In the genomic region with DNA sequence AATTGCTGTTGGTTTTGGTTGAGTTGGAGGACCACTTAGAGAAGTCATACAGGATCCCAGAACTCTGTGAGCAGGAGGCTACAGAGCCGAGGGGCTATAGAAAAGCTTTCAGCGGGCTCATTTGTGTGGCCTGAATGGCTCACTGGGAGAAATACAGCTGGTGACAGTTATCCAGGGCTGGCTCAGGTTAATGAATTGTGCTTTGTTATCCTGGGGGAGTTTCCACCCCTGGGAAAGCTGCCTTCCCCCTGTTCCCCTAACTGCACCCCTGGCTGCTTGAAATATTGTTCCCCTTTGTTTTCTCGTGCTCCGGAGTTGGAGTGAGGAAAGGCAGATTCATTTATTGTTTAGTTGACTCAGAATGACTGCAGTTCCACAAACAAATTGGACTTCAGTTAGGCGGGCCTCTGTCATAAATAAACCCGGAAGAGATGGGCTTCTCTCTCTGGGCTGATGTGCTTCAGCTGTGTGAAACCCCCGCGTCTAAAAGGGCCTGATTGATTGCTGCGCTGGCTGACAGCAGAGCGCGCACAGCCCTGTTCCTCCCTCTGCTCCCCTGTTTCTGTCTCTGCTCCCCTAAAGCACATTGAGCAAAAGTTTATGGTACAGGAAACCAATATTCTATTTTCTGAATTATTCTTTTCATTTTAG, we compare ENCODE assay signal across 10 mouse cellular contexts.
DNase-seq lines count a peak whose midpoint lies in the region; ATAC-seq lines count a peak whose summit lies in the region.
"Had no signal": no experiment of that assay in that cellular context is flagged by ENCODE, and none has a peak within 500 bp of the region (broad histone marks: within the 10 kb centered on the region; RNA-seq: fewer than 3 reads in every experiment).

No protein-coding gene starts in this region.

- H3K4me2 ChIP-seq in intestine, embryonic 14.5 days (ENCODE audit: low read length), result peak overlapping the region; percentile 25
- H3K4me2 ChIP-seq in intestine, embryonic 16.5 days (ENCODE audit: low read depth, low read length), result no peak overlapping the region
- peak overlapping the region; percentile 18 for H3K4me2 ChIP-seq in midbrain, embryonic 14.5 days (ENCODE audit: low read length)
- H3K4me2 ChIP-seq: lung, embryonic 15.5 days had no signal

- H3K9me3 ChIP-seq in intestine, embryonic 14.5 days (ENCODE audit: control insufficient read depth, low read length), result no peaks in the 10 kb centered on the region
- H3K9me3 ChIP-seq in intestine, embryonic 16.5 days (ENCODE audit: control insufficient read depth, low read length), result no peaks in the 10 kb centered on the region
- H3K9me3 ChIP-seq in midbrain, embryonic 14.5 days (ENCODE audit: control insufficient read depth, low read length), result no peaks in the 10 kb centered on the region
- H3K9me3 ChIP-seq: lung, embryonic 15.5 days had no signal

- no peak for ATAC-seq in intestine, embryonic 14.5 days (replicated peaks; ENCODE audit: low FRiP score, low TSS enrichment, low read depth)
- ATAC-seq in intestine, embryonic 16.5 days, result no peak; the same call in 1 of the 2 replicates
- peak; percentile 66 for ATAC-seq in midbrain, embryonic 14.5 days (ENCODE audit: low FRiP score, low TSS enrichment)

- WGBS in intestine, embryonic 14.5 days, result 10% methylated on average over 11 of the region's 11 CpGs
- WGBS in intestine, embryonic 16.5 days, result 21% methylated on average over 11 of the region's 11 CpGs
- 7% methylated on average over 11 of the region's 11 CpGs for WGBS in midbrain, embryonic 14.5 days

- no peaks in the 10 kb centered on the region for H3K27me3 ChIP-seq in intestine, embryonic 14.5 days (replicated peaks; ENCODE audit: control insufficient read depth, insufficient read depth, low read length)
- H3K27me3 ChIP-seq in intestine, embryonic 16.5 days (replicated peaks; ENCODE audit: control insufficient read depth, insufficient read depth, low read length), result no peaks in the 10 kb centered on the region
- no peaks in the 10 kb centered on the region for H3K27me3 ChIP-seq in midbrain, embryonic 14.5 days (ENCODE audit: control insufficient read depth, insufficient read depth, low read length)
- H3K27me3 ChIP-seq: lung, embryonic 15.5 days had no signal

- H3K9ac ChIP-seq in intestine, embryonic 14.5 days (ENCODE audit: low read length), result no peak overlapping the region
- H3K9ac ChIP-seq in intestine, embryonic 16.5 days (ENCODE audit: low read depth, low read length), result no peak overlapping the region
- no peak overlapping the region for H3K9ac ChIP-seq in midbrain, embryonic 14.5 days (replicated peaks; ENCODE audit: low read length)
- H3K9ac ChIP-seq: lung, embryonic 15.5 days had no signal

- no peak overlapping the region for H3K27ac ChIP-seq in intestine, embryonic 14.5 days (ENCODE audit: low read depth)
- H3K27ac ChIP-seq in intestine, embryonic 16.5 days (ENCODE audit: low read length), result no peak overlapping the region
- H3K27ac ChIP-seq in midbrain, embryonic 14.5 days (replicated peaks; ENCODE audit: low read depth, low read length), result no peak overlapping the region; the same call in 1 of the 2 replicates
- H3K27ac ChIP-seq: lung, embryonic 15.5 days had no signal

- 0 out of 2 replicates have a peak, but pooled peaks cover 3% of the 10 kb centered on the region for H3K4me1 ChIP-seq in intestine, embryonic 14.5 days (replicated peaks; ENCODE audit: control insufficient read depth, insufficient read depth, low read length)
- H3K4me1 ChIP-seq in intestine, embryonic 16.5 days (ENCODE audit: control insufficient read depth, insufficient read depth, low read length), result no peaks in the 10 kb centered on the region
- H3K4me1 ChIP-seq in midbrain, embryonic 14.5 days (ENCODE audit: control insufficient read depth, insufficient read depth, low read length), result peaks cover 7% of the 10 kb centered on the region
- H3K4me1 ChIP-seq: lung, embryonic 15.5 days had no signal

- no peak overlapping the region for H3K4me3 ChIP-seq in intestine, embryonic 14.5 days (ENCODE audit: low read depth, low read length)
- no peak overlapping the region for H3K4me3 ChIP-seq in intestine, embryonic 16.5 days (ENCODE audit: low read length)
- H3K4me3 ChIP-seq in midbrain, embryonic 14.5 days (replicated peaks; ENCODE audit: low read depth, low read length), result no peak overlapping the region
- H3K4me3 ChIP-seq: lung, embryonic 15.5 days had no signal

- H3K36me3 ChIP-seq in intestine, embryonic 14.5 days (ENCODE audit: control insufficient read depth, insufficient read depth, low read length), result no peaks in the 10 kb centered on the region
- H3K36me3 ChIP-seq in intestine, embryonic 16.5 days (ENCODE audit: control insufficient read depth, insufficient read depth, low read length), result no peaks in the 10 kb centered on the region
- H3K36me3 ChIP-seq in midbrain, embryonic 14.5 days (ENCODE audit: control insufficient read depth, insufficient read depth, low read length), result no peaks in the 10 kb centered on the region
- H3K36me3 ChIP-seq: lung, embryonic 15.5 days had no signal

- DNase-seq in intestine, embryonic 14.5 days (ENCODE audit: low spot score), result peak; percentile 54
- peak; percentile 47 for DNase-seq in embryo, embryonic 10 days (ENCODE audit: low spot score)
- peak; percentile 35 for DNase-seq in forelimb bud, embryonic 11.5 days (ENCODE audit: low read depth, low spot score)
- DNase-seq in midbrain, embryonic 14.5 days, result peak; percentile 50
- DNase-seq in right cerebral cortex, postnatal 25 days, result no peak
- no peak for DNase-seq in right cerebral cortex, postnatal 4 days
- no peak for DNase-seq in ovary, postnatal 36 days (ENCODE audit: low spot score)
- DNase-seq: cerebellum, postnatal 25 days had no signal

Comparison
In these comparisons a context has a peak if more than half of its experiments do, and no peak if none do; other contexts are left out.
1. DNase-seq: peak in intestine, embryonic 14.5 days (single experiment), embryo, embryonic 10 days (single experiment), forelimb bud, embryonic 11.5 days (single experiment) and midbrain, embryonic 14.5 days (single experiment); none in right cerebral cortex, postnatal 25 days (single experiment), right cerebral cortex, postnatal 4 days (single experiment) and ovary, postnatal 36 days (single experiment).